Mouse (Mus musculus) kidney, embryonic 15.5 days (tissue): Measurements from ENCODE around the gene Fh1. TPM values are rescaled to one million over a fixed set of nuclear protein-coding genes. Genes with fewer than 3 reads are reported as not detected.
A peak's percentile ranks its signal among the peaks of the same experiment; 100 is the strongest.

ENCODE experiments used
- ATAC-seq: fragments of 200-750 bp; cut with Nextera tagmentation; replicated peaks from 2 replicates; pipeline ENCODE4 v1.8.0; 2017; ENCODE audit warnings: moderate TSS enrichment; ENCODE audit not compliant: low FRiP score
- H3K27ac ChIP-seq: fragments of 300-500 bp; sonication (generic); 2 replicates; pipeline ENCODE4 v1.5.1; 2015; ENCODE audit warnings: mild to moderate bottlenecking, inconsistent platforms
- H3K27me3 ChIP-seq: fragments of 300-500 bp; sonication (generic); 2 replicates; pipeline ENCODE4 v1.6.1; 2015; ENCODE audit warnings: inconsistent platforms
- H3K36me3 ChIP-seq: fragments of 300-500 bp; sonication (generic); 2 replicates; pipeline ENCODE4 v1.6.1; 2015; ENCODE audit warnings: inconsistent platforms
- H3K4me1 ChIP-seq: fragments of 300-500 bp; sonication (generic); 2 replicates; pipeline ENCODE4 v1.6.1; 2015; ENCODE audit warnings: inconsistent platforms
- H3K4me2 ChIP-seq: fragments of 300-500 bp; sonication (generic); 2 replicates; pipeline ENCODE4 v1.6.1; 2015; ENCODE audit warnings: moderate library complexity, mild to moderate bottlenecking, inconsistent platforms
- H3K4me3 ChIP-seq: fragments of 300-500 bp; sonication (generic); replicated peaks from 2 replicates; pipeline ENCODE4 v1.5.1; 2015; ENCODE audit warnings: mild to moderate bottlenecking, inconsistent platforms
- H3K9ac ChIP-seq: fragments of 300-500 bp; sonication (generic); 2 replicates; pipeline ENCODE4 v1.6.1; 2015; ENCODE audit warnings: mild to moderate bottlenecking, inconsistent platforms
- H3K9me3 ChIP-seq: fragments of 300-500 bp; sonication (generic); replicated peaks from 2 replicates; pipeline ENCODE4 v1.6.1; 2016; ENCODE audit warnings: inconsistent platforms
- WGBS: fragments of 180-500 bp; shearing (Covaris S2); methylation state at CpG from one replicate; pipeline ENCODE4 v1.1.7; 2015; ENCODE audit warnings: mixed read lengths; 5-methylcytosine and 5-hydroxymethylcytosine counted together
- polyA plus RNA-seq: library from polyadenylated mRNA; unstranded; fragments of >200 nt; fragmentation: Nextera tagmentation; extraction: Ambion mirVana; gene quantifications from 2 replicates; pipeline ENCODE4 v1.2.1, GENCODE M21; 2015

The Fh1 gene
- polyA plus RNA-seq, 1 experiment from 2014 or later, result 133 TPM

GRCm38 (mm10) chr1:175640435-175641150 lies 15.2 kb upstream of the Fh1 start:
- Histone ChIP-seq H3K36me3 (no peaks in the 10 kb centered on the region), H3K4me3 (no peak overlapping the region), H3K4me1 (no peaks in the 10 kb centered on the region), H3K9me3 (no peaks in the 10 kb centered on the region), H3K9ac (no peak overlapping the region), H3K27ac (no peak overlapping the region), H3K27me3 (no peaks in the 10 kb centered on the region), H3K4me2 (no peak overlapping the region)
- ATAC-seq, result no peak
- WGBS, result 81% methylated on average over 6 of the region's 6 CpGs

- H3K36me3 ChIP-seq, result no peaks in the 10 kb centered on the region
- no peak for ATAC-seq
- no peak overlapping the region for H3K9ac ChIP-seq
- no peaks in the 10 kb centered on the region for H3K27me3 ChIP-seq
- no peaks in the 10 kb centered on the region for H3K9me3 ChIP-seq
- H3K27ac ChIP-seq, result no peak overlapping the region
- no peak overlapping the region for H3K4me2 ChIP-seq
- WGBS, result 88% methylated on average over 7 of the region's 7 CpGs
- no peaks in the 10 kb centered on the region for H3K4me1 ChIP-seq
- H3K4me3 ChIP-seq, result no peak overlapping the region
These were observed 13.6 kb upstream of the Fh1 start for GRCm38 (mm10) chr1:175639072-175639471.

- Histone ChIP-seq H3K9ac (no peak overlapping the region), H3K27ac (no peak overlapping the region), H3K4me1 (no peaks in the 10 kb centered on the region), H3K4me2 (no peak overlapping the region), H3K4me3 (no peak overlapping the region), H3K9me3 (no peaks in the 10 kb centered on the region), H3K27me3 (no peaks in the 10 kb centered on the region), H3K36me3 (no peaks in the 10 kb centered on the region)
- 76% methylated on average over 7 of the region's 7 CpGs for WGBS
- ATAC-seq, result no peak
These were observed 12.2 kb upstream of the Fh1 start for GRCm38 (mm10) chr1:175637677-175638076.

- H3K9me3 ChIP-seq, result no peaks in the 10 kb centered on the region
- H3K27ac ChIP-seq, result no peak overlapping the region
- no peak for ATAC-seq
- no peaks in the 10 kb centered on the region for H3K36me3 ChIP-seq
- H3K27me3 ChIP-seq, result no peaks in the 10 kb centered on the region
- H3K4me3 ChIP-seq, result no peak overlapping the region
- H3K4me1 ChIP-seq, result no peaks in the 10 kb centered on the region
- H3K4me2 ChIP-seq, result no peak overlapping the region
- WGBS, result 96% methylated on average over 14 of the region's 14 CpGs
- H3K9ac ChIP-seq, result no peak overlapping the region
These were observed 7.0 kb upstream of the Fh1 start for GRCm38 (mm10) chr1:175632470-175632869.

- no peaks in the 10 kb centered on the region for H3K4me1 ChIP-seq
- H3K9ac ChIP-seq, result no peak overlapping the region
- H3K9me3 ChIP-seq, result no peaks in the 10 kb centered on the region
- no peak overlapping the region for H3K4me2 ChIP-seq
- H3K36me3 ChIP-seq, result no peaks in the 10 kb centered on the region
- 73% methylated on average over 10 of the region's 10 CpGs for WGBS
- H3K27ac ChIP-seq, result no peak overlapping the region
- no peaks in the 10 kb centered on the region for H3K27me3 ChIP-seq
- no peak overlapping the region for H3K4me3 ChIP-seq
- no peak for ATAC-seq
These were observed 6.3 kb upstream of the Fh1 start for GRCm38 (mm10) chr1:175631721-175632221.

GRCm38 (mm10) chr1:175631080-175631479 lies 5.6 kb upstream of the Fh1 start:
- H3K4me2 ChIP-seq, result no peak overlapping the region
- 80% methylated on average over 3 of the region's 3 CpGs for WGBS
- H3K9ac ChIP-seq, result no peak overlapping the region
- H3K27ac ChIP-seq, result no peak overlapping the region
- H3K4me1 ChIP-seq, result no peaks in the 10 kb centered on the region
- no peak overlapping the region for H3K4me3 ChIP-seq
- ATAC-seq, result no peak
- no peaks in the 10 kb centered on the region for H3K27me3 ChIP-seq
- H3K36me3 ChIP-seq, result no peaks in the 10 kb centered on the region
- H3K9me3 ChIP-seq, result no peaks in the 10 kb centered on the region

- no peak overlapping the region for H3K4me2 ChIP-seq
- no peak overlapping the region for H3K27ac ChIP-seq
- H3K4me1 ChIP-seq, result no peaks in the 10 kb centered on the region
- no peaks in the 10 kb centered on the region for H3K36me3 ChIP-seq
- H3K4me3 ChIP-seq, result no peak overlapping the region
- no peak overlapping the region for H3K9ac ChIP-seq
- WGBS, result 73% methylated on average over 5 of the region's 5 CpGs
- H3K27me3 ChIP-seq, result no peaks in the 10 kb centered on the region
- no peak for ATAC-seq
- H3K9me3 ChIP-seq, result no peaks in the 10 kb centered on the region
These were observed 4.9 kb upstream of the Fh1 start for GRCm38 (mm10) chr1:175630345-175630744.

GRCm38 (mm10) chr1:175629248-175629647 lies 3.8 kb upstream of the Fh1 start:
- no peaks in the 10 kb centered on the region for H3K9me3 ChIP-seq
- H3K4me2 ChIP-seq, result no peak overlapping the region
- H3K9ac ChIP-seq, result no peak overlapping the region
- 85% methylated on average over 6 of the region's 6 CpGs for WGBS
- H3K4me1 ChIP-seq, result peaks cover 6% of the 10 kb centered on the region
- H3K36me3 ChIP-seq, result no peaks in the 10 kb centered on the region
- no peak for ATAC-seq
- H3K4me3 ChIP-seq, result no peak overlapping the region
- no peaks in the 10 kb centered on the region for H3K27me3 ChIP-seq
- no peak overlapping the region for H3K27ac ChIP-seq

GRCm38 (mm10) chr1:175625990-175626692 lies 706 bp upstream of the Fh1 start:
- WGBS, result 71% methylated on average over 1 of the region's 1 CpGs
- H3K4me3 ChIP-seq, result peak overlapping the region; percentile 91
- H3K9ac ChIP-seq, result 0 out of 2 replicates have a peak overlapping the region, but pooled peaks have one; percentile 24
- peaks cover 4% of the 10 kb centered on the region; the same call in 1 of the 2 replicates for H3K36me3 ChIP-seq
- no peaks in the 10 kb centered on the region for H3K9me3 ChIP-seq
- peaks cover 16% of the 10 kb centered on the region for H3K4me1 ChIP-seq
- no peaks in the 10 kb centered on the region for H3K27me3 ChIP-seq
- peak; percentile 57 for ATAC-seq
- H3K27ac ChIP-seq, result peak overlapping the region; percentile 92
- H3K4me2 ChIP-seq, result peak overlapping the region; percentile 83

- Histone ChIP-seq H3K27ac (no peak overlapping the region), H3K9me3 (no peaks in the 10 kb centered on the region), H3K4me3 (no peak overlapping the region), H3K36me3 (peaks cover 19% of the 10 kb centered on the region), H3K27me3 (no peaks in the 10 kb centered on the region), H3K4me2 (no peak overlapping the region), H3K4me1 (peaks cover 16% of the 10 kb centered on the region), H3K9ac (no peak overlapping the region)
- 90% methylated on average over 6 of the region's 6 CpGs for WGBS
- no peak for ATAC-seq
These were observed 1.8 kb downstream of the Fh1 start for GRCm38 (mm10) chr1:175623656-175624055.

GRCm38 (mm10) chr1:175619814-175620431 lies 5.5 kb downstream of the Fh1 start, which contains the start of gene Kmo:
TSS of gene Kmo (plus strand) at chr1:175620381.
- WGBS, result 88% methylated on average over 13 of the region's 13 CpGs

GRCm38 (mm10) chr1:175614992-175615391 lies 10.4 kb downstream of the Fh1 start:
- no peaks in the 10 kb centered on the region for H3K27me3 ChIP-seq
- no peaks in the 10 kb centered on the region for H3K9me3 ChIP-seq
- ATAC-seq, result no peak
- no peak overlapping the region for H3K9ac ChIP-seq
- H3K4me1 ChIP-seq, result no peaks in the 10 kb centered on the region
- H3K27ac ChIP-seq, result no peak overlapping the region
- H3K36me3 ChIP-seq, result peaks cover 88% of the 10 kb centered on the region
- WGBS, result 94% methylated on average over 9 of the region's 9 CpGs
- no peak overlapping the region for H3K4me3 ChIP-seq
- H3K4me2 ChIP-seq, result no peak overlapping the region

More at GRCm38 (mm10) chr1:175619814-175620431, 5.5 kb downstream of the Fh1 start, which contains the start of gene Kmo:
- Histone ChIP-seq H3K4me3 (no peak within 1 kb of the TSS), H3K27me3 (no peaks in the 10 kb centered on the region), H3K27ac (no peak within 1 kb of the TSS), H3K9me3 (no peaks in the 10 kb centered on the region), H3K36me3 (peaks cover 53% of the 10 kb centered on the region), H3K4me1 (peaks cover 16% of the 10 kb centered on the region), H3K9ac (no peak within 1 kb of the TSS), H3K4me2 (no peak within 1 kb of the TSS)
- ATAC-seq, result no peak
